Mouse (Mus musculus) forebrain, postnatal 0 days (tissue): ENCODE measurements around the gene Spo11. TPM values are rescaled to one million over a fixed set of nuclear protein-coding genes. Genes with fewer than 3 reads are reported as not detected.

Experiments
- ATAC-seq: fragments of 200-750 bp; cut with Nextera tagmentation; 2 replicates; pipeline ENCODE4 v1.8.0; 2017; ENCODE audit warnings: mild to moderate bottlenecking, moderate library complexity
- DNase-seq: peaks from one replicate; pipeline ENCODE4 v3.0.0-alpha.2; 2015
- H3K27ac ChIP-seq: fragments of 300-500 bp; sonication (generic); 2 replicates; pipeline ENCODE4 v1.5.1; 2014; ENCODE audit warnings: low read depth, mild to moderate bottlenecking, antibody characterized with exemption, low read length, moderate library complexity, mixed read lengths
- H3K27me3 ChIP-seq: fragments of 300-500 bp; sonication (generic); 2 replicates; pipeline ENCODE4 v1.6.1; 2014; ENCODE audit warnings: mild to moderate bottlenecking, low read length, mixed read lengths; ENCODE audit not compliant: insufficient read depth
- H3K36me3 ChIP-seq: fragments of 300-500 bp; sonication (generic); 2 replicates; pipeline ENCODE4 v1.6.1; 2014; ENCODE audit warnings: mild to moderate bottlenecking, moderate library complexity; ENCODE audit not compliant: insufficient read depth
- H3K4me1 ChIP-seq: fragments of 300-500 bp; sonication (generic); 2 replicates; pipeline ENCODE4 v1.6.1; 2014; ENCODE audit warnings: antibody characterized with exemption; ENCODE audit not compliant: insufficient read depth
- H3K4me2 ChIP-seq: fragments of 300-500 bp; sonication (generic); 2 replicates; pipeline ENCODE4 v1.6.1; 2014; ENCODE audit warnings: low read depth, mild to moderate bottlenecking, moderate library complexity
- H3K4me3 ChIP-seq: fragments of 300-500 bp; sonication (generic); 2 replicates; pipeline ENCODE4 v1.5.1; 2014; ENCODE audit warnings: low read depth, low read length, mixed read lengths
- H3K9ac ChIP-seq: fragments of 300-500 bp; sonication (generic); 2 replicates; pipeline ENCODE4 v1.6.1; 2014; ENCODE audit warnings: mild to moderate bottlenecking
- H3K9me3 ChIP-seq: fragments of 300-500 bp; sonication (generic); 2 replicates; pipeline ENCODE4 v1.6.1; 2016; ENCODE audit warnings: low read length
- CTCF ChIP-seq: sonication (generic); IDR thresholded peaks from 2 replicates; pipeline ENCODE4 v1.5.1; 2016; ENCODE audit warnings: antibody characterized with exemption, control low read depth, low read depth
- WGBS: fragments of 180-500 bp; shearing (Covaris S2); extraction: QIAGEN DNeasy Blood & Tissue Kit; methylation state at CpG from one replicate; pipeline ENCODE4 v1.1.7; 2014; 5-methylcytosine and 5-hydroxymethylcytosine counted together
- polyA plus RNA-seq: library from polyadenylated mRNA; unstranded; fragments of >200 nt; fragmentation: Nextera tagmentation; extraction: Ambion mirVana; gene quantifications from 2 replicates; pipeline ENCODE4 v1.2.1, GENCODE M21; 2015
- total RNA-seq: library from RNA; depleted of rRNA; stranded (reverse); fragments of >200 nt; gene quantifications from 2 replicates; pipeline ENCODE4 v1.2.3, GENCODE M21; 2014; rRNA removed

The Spo11 gene
- total RNA-seq, result 1.1 and 1.3 TPM in 2 replicates
- polyA plus RNA-seq, result 0.92 and 1.1 TPM in 2 replicates

GRCm38 (mm10) chr2:172977409-172978130, at the start of gene Spo11:
Gene Spo11, plus strand, starts transcription at chr2:172977700.
- no peak within 1 kb of the TSS for H3K27ac ChIP-seq
- WGBS, result 9% methylated on average over 14 of the region's 14 CpGs
- no peak for TF ChIP-seq CTCF
- DNase-seq (no peak), ATAC-seq (peak; percentile 49; the same call in 1 of the 2 replicates)
- H3K9me3 ChIP-seq, result no peaks in the 10 kb centered on the region
- H3K9ac ChIP-seq, result no peak within 1 kb of the TSS
- no peaks in the 10 kb centered on the region for H3K36me3 ChIP-seq
- no peak within 1 kb of the TSS; the same call in 1 of the 2 replicates for H3K4me2 ChIP-seq
- peaks cover 9% of the 10 kb centered on the region; the same call in 1 of the 2 replicates for H3K4me1 ChIP-seq
- H3K27me3 ChIP-seq, result no peaks in the 10 kb centered on the region; the same call in 1 of the 2 replicates
- H3K4me3 ChIP-seq, result no peak within 1 kb of the TSS

- no peak overlapping the region for H3K4me2 ChIP-seq
- ATAC-seq (no peak), DNase-seq (no peak)
- TF ChIP-seq CTCF, result no peak
- H3K9ac ChIP-seq, result no peak overlapping the region
- 83% methylated on average over 14 of the region's 14 CpGs for WGBS
- no peak overlapping the region for H3K4me3 ChIP-seq
- H3K27ac ChIP-seq, result no peak overlapping the region
- no peaks in the 10 kb centered on the region for H3K36me3 ChIP-seq
- H3K9me3 ChIP-seq, result no peaks in the 10 kb centered on the region
- no peaks in the 10 kb centered on the region; the same call in 1 of the 2 replicates for H3K27me3 ChIP-seq
- peaks cover 12% of the 10 kb centered on the region for H3K4me1 ChIP-seq
These were observed 47.5 kb upstream of the Spo11 start for GRCm38 (mm10) chr2:172929905-172930436.

GRCm38 (mm10) chr2:172931137-172931898, 46.2 kb upstream of the Spo11 start:
- H3K27me3 ChIP-seq, result peaks cover 13% of the 10 kb centered on the region
- H3K4me2 ChIP-seq, result no peak overlapping the region
- no peaks in the 10 kb centered on the region for H3K9me3 ChIP-seq
- DNase-seq, result no peak
- H3K4me1 ChIP-seq, result peaks cover 12% of the 10 kb centered on the region
- H3K9ac ChIP-seq, result no peak overlapping the region
- no peaks in the 10 kb centered on the region for H3K36me3 ChIP-seq
- no peak for ATAC-seq
- H3K27ac ChIP-seq, result no peak overlapping the region
- no peak for TF ChIP-seq CTCF
- no peak overlapping the region for H3K4me3 ChIP-seq
- 83% methylated on average over 17 of the region's 17 CpGs for WGBS

- Histone ChIP-seq H3K36me3 (no peaks in the 10 kb centered on the region), H3K27ac (peak overlapping the region; percentile 42), H3K4me1 (peaks cover 12% of the 10 kb centered on the region), H3K9me3 (no peaks in the 10 kb centered on the region), H3K4me2 (peak overlapping the region; percentile 42), H3K9ac (peak overlapping the region; percentile 28; the same call in 1 of the 2 replicates), H3K4me3 (peak overlapping the region; percentile 16), H3K27me3 (peaks cover 37% of the 10 kb centered on the region)
- ATAC-seq (peak; percentile 79), DNase-seq (peak; percentile 68)
- 2% methylated on average over 34 of the region's 34 CpGs for WGBS
- no peak for TF ChIP-seq CTCF
These were observed 43.7 kb upstream of the Spo11 start for GRCm38 (mm10) chr2:172933631-172934419.

DNA sequence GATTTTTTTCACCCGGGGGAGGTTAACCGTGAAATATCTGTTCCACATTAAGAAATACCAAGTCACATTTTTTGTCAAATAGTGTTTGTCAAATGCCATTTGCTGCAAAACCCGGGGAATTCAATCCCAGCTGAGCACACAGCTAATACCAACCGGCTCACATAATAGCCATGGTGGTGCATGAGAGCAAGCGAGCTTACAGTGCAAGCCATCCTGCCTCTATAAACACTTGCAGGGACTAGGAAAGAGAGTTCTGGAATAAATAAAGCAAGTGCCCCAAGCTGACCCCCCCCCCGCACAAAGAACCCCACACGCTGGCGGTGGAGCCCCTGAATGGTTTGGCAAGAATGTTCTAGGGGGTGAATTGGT, 43.1 kb upstream of the Spo11 start:
- no peaks in the 10 kb centered on the region for H3K36me3 ChIP-seq
- peak overlapping the region; percentile 16 for H3K4me3 ChIP-seq
- peak overlapping the region; percentile 42 for H3K4me2 ChIP-seq
- TF ChIP-seq CTCF, result no peak
- ATAC-seq (no peak), DNase-seq (no peak)
- H3K27ac ChIP-seq, result peak overlapping the region; percentile 42
- H3K9ac ChIP-seq, result peak overlapping the region; percentile 28; the same call in 1 of the 2 replicates
- peaks cover 37% of the 10 kb centered on the region for H3K27me3 ChIP-seq
- H3K4me1 ChIP-seq, result peaks cover 15% of the 10 kb centered on the region
- 4% methylated on average over 8 of the region's 8 CpGs for WGBS
- H3K9me3 ChIP-seq, result no peaks in the 10 kb centered on the region

DNA sequence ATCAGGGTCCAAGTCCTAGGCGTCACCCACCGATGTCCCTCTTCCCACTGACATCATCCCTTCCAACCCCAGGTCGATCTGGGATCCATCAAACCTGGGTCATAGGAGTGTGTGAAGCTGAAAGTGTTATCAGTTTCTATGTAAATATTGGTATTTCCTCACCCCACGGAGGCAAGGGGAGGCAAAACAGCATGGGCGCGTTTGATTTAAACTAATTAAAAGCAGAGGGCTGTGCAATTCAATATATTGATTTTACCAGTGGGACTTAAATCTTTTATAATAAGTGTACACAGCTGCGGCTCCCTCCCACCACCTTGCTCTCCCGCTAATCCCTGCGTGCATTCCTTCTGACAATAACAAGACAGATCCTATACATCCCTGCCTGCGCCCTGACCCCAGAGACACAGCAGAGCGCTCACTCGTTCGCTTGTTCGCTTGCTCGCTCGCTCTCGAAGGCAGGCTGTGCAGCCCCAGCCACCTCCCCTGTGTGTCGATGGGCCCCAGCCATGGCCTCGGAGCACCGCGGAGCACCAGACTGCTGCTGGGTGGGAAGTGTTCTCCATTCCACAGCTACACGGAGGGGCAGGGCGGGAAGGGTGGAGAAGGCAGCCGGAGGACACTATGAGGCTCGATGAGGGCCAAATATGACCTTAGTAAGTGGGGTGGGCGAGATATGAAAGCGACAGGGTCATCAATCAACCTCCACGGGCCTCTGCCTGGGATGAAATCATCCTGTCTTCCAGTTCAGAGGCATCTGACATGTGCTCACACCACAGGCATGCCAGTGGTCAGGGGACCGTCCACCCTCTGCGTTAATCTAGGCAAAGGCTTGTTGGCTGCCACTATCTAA, 42.4 kb upstream of the Spo11 start:
- ATAC-seq (no peak), DNase-seq (no peak)
- Histone ChIP-seq H3K4me1 (peaks cover 23% of the 10 kb centered on the region), H3K36me3 (no peaks in the 10 kb centered on the region), H3K4me2 (peak overlapping the region; percentile 8; the same call in 1 of the 2 replicates), H3K27ac (no peak overlapping the region), H3K9me3 (no peaks in the 10 kb centered on the region), H3K27me3 (peaks cover 44% of the 10 kb centered on the region), H3K9ac (no peak overlapping the region), H3K4me3 (no peak overlapping the region)
- WGBS, result 25% methylated on average over 30 of the region's 30 CpGs
- TF ChIP-seq CTCF, result no peak
